ENCODE assay signal across 8 mouse cellular contexts in genomic region chr17:27421837-27422236, GRCm38 (mm10).
DNase-seq lines count a peak whose midpoint lies in the region; ATAC-seq and TF ChIP-seq lines count a peak whose summit lies in the region.

No protein-coding gene starts in this region.

- no peaks in the 10 kb centered on the region for H3K36me3 ChIP-seq in E14TG2a.4 (ENCODE audit: insufficient read depth, low read length)
- no peaks in the 10 kb centered on the region for H3K36me3 ChIP-seq in embryonic facial prominence, embryonic 15.5 days
- H3K36me3 ChIP-seq in limb, embryonic 12.5 days = no peaks in the 10 kb centered on the region
- no peaks in the 10 kb centered on the region for H3K36me3 ChIP-seq in liver, embryonic 11.5 days (ENCODE audit: control insufficient read depth, insufficient read depth, low read length)

- H3K4me1 ChIP-seq in E14TG2a.4 (replicated peaks; ENCODE audit: low read depth, low read length) = peaks cover 22% of the 10 kb centered on the region
- peaks cover 22% of the 10 kb centered on the region for H3K4me1 ChIP-seq in embryonic facial prominence, embryonic 15.5 days
- peaks cover 48% of the 10 kb centered on the region for H3K4me1 ChIP-seq in limb, embryonic 12.5 days (replicated peaks)
- H3K4me1 ChIP-seq in liver, embryonic 11.5 days (replicated peaks; ENCODE audit: control insufficient read depth, insufficient read depth, low read length) = no peaks in the 10 kb centered on the region

- 25% methylated on average over 8 of the region's 8 CpGs for WGBS in embryonic facial prominence, embryonic 15.5 days
- 23% methylated on average over 8 of the region's 8 CpGs for WGBS in limb, embryonic 12.5 days
- 57% methylated on average over 8 of the region's 8 CpGs for whole genome bisulfite sequencing in liver, embryonic 11.5 days

- H3K4me2 ChIP-seq in embryonic facial prominence, embryonic 15.5 days (replicated peaks) = peak overlapping the region; percentile 24; the same call in 1 of the 2 replicates
- H3K4me2 ChIP-seq in limb, embryonic 12.5 days = peak overlapping the region; percentile 34
- H3K4me2 ChIP-seq in liver, embryonic 11.5 days = no peak overlapping the region

- no peak for ATAC-seq in cerebellum, adult (ENCODE audit: insufficient number of reproducible peaks, low FRiP score, low TSS enrichment)
- no peak for ATAC-seq in embryonic facial prominence, embryonic 15.5 days (ENCODE audit: insufficient number of reproducible peaks, low FRiP score, low TSS enrichment, low read depth)
- peak; percentile 46; the same call in 1 of the 2 replicates for ATAC-seq in limb, embryonic 12.5 days (ENCODE audit: insufficient number of reproducible peaks, insufficient read depth, low FRiP score, low TSS enrichment, low read depth)
- ATAC-seq in liver, embryonic 11.5 days (replicated peaks; ENCODE audit: low FRiP score) = no peak

- 0 out of 2 replicates have a peak overlapping the region, but pooled peaks have one; percentile 18 for H3K4me3 ChIP-seq in E14TG2a.4 (replicated peaks; ENCODE audit: low read length)
- H3K4me3 ChIP-seq in embryonic facial prominence, embryonic 15.5 days (replicated peaks) = no peak overlapping the region
- no peak overlapping the region for H3K4me3 ChIP-seq in limb, embryonic 12.5 days (replicated peaks)
- H3K4me3 ChIP-seq in liver, embryonic 11.5 days (ENCODE audit: low read depth, low read length) = no peak overlapping the region

- H3K27me3 ChIP-seq in E14TG2a.4 (ENCODE audit: insufficient read depth, low read length) = peaks cover 24% of the 10 kb centered on the region
- H3K27me3 ChIP-seq in embryonic facial prominence, embryonic 15.5 days = no peaks in the 10 kb centered on the region
- H3K27me3 ChIP-seq in limb, embryonic 12.5 days = no peaks in the 10 kb centered on the region
- 0 out of 2 replicates have a peak, but pooled peaks cover 2% of the 10 kb centered on the region for H3K27me3 ChIP-seq in liver, embryonic 11.5 days (replicated peaks; ENCODE audit: control insufficient read depth, insufficient read depth, low read length)

- intact Hi-C loops in left cerebral cortex, postnatal 25 days (cut with DNase I) = no loop called here

- peak; percentile 58 for DNase-seq in cerebellum, adult 11-12 months
- no peak for DNase-seq in frontal cortex, postnatal 14 days (ENCODE audit: low spot score in 2 of 2)
- DNase-seq in liver, embryonic 11.5 days (ENCODE audit: low spot score) = no peak
- DNase-seq in left cerebral cortex, postnatal 25 days (ENCODE audit: low spot score in 2 of 2) = no peak

- no peak for TF ChIP-seq CTCF in E14TG2a.4 (conservative IDR thresholded peaks at IDR 0.05; ENCODE audit: low read length)

- H3K9ac ChIP-seq in embryonic facial prominence, embryonic 15.5 days = 0 out of 2 replicates have a peak overlapping the region, but pooled peaks have one; percentile 9
- H3K9ac ChIP-seq in limb, embryonic 12.5 days (replicated peaks) = no peak overlapping the region
- H3K9ac ChIP-seq in liver, embryonic 11.5 days (ENCODE audit: low read depth, low read length) = no peak overlapping the region

- H3K9me3 ChIP-seq in E14TG2a.4 (ENCODE audit: low read length) = no peaks in the 10 kb centered on the region
- no peaks in the 10 kb centered on the region for H3K9me3 ChIP-seq in embryonic facial prominence, embryonic 15.5 days (replicated peaks)
- H3K9me3 ChIP-seq in limb, embryonic 12.5 days = no peaks in the 10 kb centered on the region
- no peaks in the 10 kb centered on the region for H3K9me3 ChIP-seq in liver, embryonic 11.5 days (ENCODE audit: control insufficient read depth, low read length)

- no peak overlapping the region for H3K27ac ChIP-seq in embryonic facial prominence, embryonic 15.5 days (replicated peaks)
- H3K27ac ChIP-seq in limb, embryonic 12.5 days = peak overlapping the region; percentile 97
- H3K27ac ChIP-seq in liver, embryonic 11.5 days (ENCODE audit: low read depth, low read length) = no peak overlapping the region
